Mouse (Mus musculus) intestine, embryonic 14.5 days (tissue): ENCODE results near the gene Vmn2r84. TPM values are rescaled to one million over a fixed set of nuclear protein-coding genes. Genes with fewer than 3 reads are reported as not detected.

Experiments
- ATAC-seq: fragments of 200-750 bp; cut with Nextera tagmentation; replicated peaks from 2 replicates; pipeline ENCODE4 v1.8.0; 2017; ENCODE audit warnings: low read depth, moderate number of reproducible peaks, moderate TSS enrichment, moderate library complexity; ENCODE audit not compliant: low FRiP score, low TSS enrichment
- DNase-seq: peaks from one replicate; pipeline ENCODE4 v3.0.0-alpha.2; 2018; ENCODE audit warnings: low spot score
- H3K27ac ChIP-seq: fragments of 300-500 bp; sonication (generic); 2 replicates; pipeline ENCODE4 v1.5.1; 2014; ENCODE audit warnings: low read depth, mild to moderate bottlenecking, control low read depth
- H3K27me3 ChIP-seq: fragments of 300-500 bp; sonication (generic); replicated peaks from 2 replicates; pipeline ENCODE4 v1.6.1; 2014; ENCODE audit warnings: low read length, control low read depth; ENCODE audit not compliant: control insufficient read depth, insufficient read depth
- H3K36me3 ChIP-seq: fragments of 300-500 bp; sonication (generic); 2 replicates; pipeline ENCODE4 v1.6.1; 2014; ENCODE audit warnings: low read length, control low read depth; ENCODE audit not compliant: control insufficient read depth, insufficient read depth
- H3K4me1 ChIP-seq: fragments of 300-500 bp; sonication (generic); replicated peaks from 2 replicates; pipeline ENCODE4 v1.6.1; 2014; ENCODE audit warnings: low read length, control low read depth, mixed read lengths; ENCODE audit not compliant: control insufficient read depth, insufficient read depth
- H3K4me2 ChIP-seq: fragments of 300-500 bp; sonication (generic); 2 replicates; pipeline ENCODE4 v1.6.1; 2014; ENCODE audit warnings: low read length
- H3K4me3 ChIP-seq: fragments of 300-500 bp; sonication (generic); 2 replicates; pipeline ENCODE4 v1.5.1; 2014; ENCODE audit warnings: low read depth, low read length, control low read depth, mixed read lengths
- H3K9ac ChIP-seq: fragments of 300-500 bp; sonication (generic); 2 replicates; pipeline ENCODE4 v1.6.1; 2014; ENCODE audit warnings: mild to moderate bottlenecking, low read length
- H3K9me3 ChIP-seq: fragments of 300-500 bp; sonication (generic); 2 replicates; pipeline ENCODE4 v1.6.1; 2016; ENCODE audit warnings: low read length, control low read depth; ENCODE audit not compliant: control insufficient read depth
- WGBS: fragments of 180-500 bp; shearing (Covaris S2); extraction: QIAGEN DNeasy Blood & Tissue Kit; methylation state at CpG from one replicate; pipeline ENCODE4 v1.1.7; 2014; 5-methylcytosine and 5-hydroxymethylcytosine counted together
- polyA plus RNA-seq: library from polyadenylated mRNA; unstranded; fragments of >200 nt; fragmentation: Nextera tagmentation; extraction: Ambion mirVana; gene quantifications from 2 replicates; pipeline ENCODE4 v1.2.1, GENCODE M21; 2014

Vmn2r84 gene
- polyA plus RNA-seq, 1 experiment from 2014 or later, result not detected

- Histone ChIP-seq H3K4me1 (no peaks in the 10 kb centered on the region), H3K4me3 (no peak overlapping the region), H3K9me3 (no peaks in the 10 kb centered on the region), H3K9ac (no peak overlapping the region), H3K27me3 (no peaks in the 10 kb centered on the region), H3K36me3 (no peaks in the 10 kb centered on the region), H3K4me2 (no peak overlapping the region), H3K27ac (no peak overlapping the region)
- no peak for DNase-seq
- ATAC-seq, result no peak
- WGBS, result 52% methylated on average over 2 of the region's 2 CpGs
Observed at GRCm38 (mm10) chr10:130337581-130337980, 56.6 kb downstream of the Vmn2r84 start.

DNA sequence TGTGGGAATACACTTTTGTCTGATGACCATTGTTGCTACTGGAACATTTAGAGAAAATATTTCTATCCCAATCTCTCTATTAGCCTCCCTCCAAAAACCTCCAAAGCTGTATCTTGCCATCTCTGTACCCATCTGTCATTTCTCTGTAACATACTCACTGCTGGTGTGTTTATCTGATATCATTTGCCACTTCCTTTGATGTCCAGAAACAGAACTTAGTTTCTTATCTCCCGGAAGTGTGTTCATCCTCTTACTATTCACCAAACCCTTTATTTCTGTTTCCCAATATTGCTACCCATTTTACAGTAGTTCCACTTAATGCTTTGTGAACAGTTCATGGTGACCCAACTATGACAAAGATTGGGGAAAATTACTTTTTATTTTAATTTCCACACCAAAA, 57.7 kb downstream of the Vmn2r84 start:
- ATAC-seq, result no peak
- Histone ChIP-seq H3K36me3 (no peaks in the 10 kb centered on the region), H3K4me2 (no peak overlapping the region), H3K4me3 (no peak overlapping the region), H3K27ac (no peak overlapping the region), H3K9ac (no peak overlapping the region), H3K4me1 (no peaks in the 10 kb centered on the region), H3K9me3 (no peaks in the 10 kb centered on the region), H3K27me3 (no peaks in the 10 kb centered on the region)
- 70% methylated on average over 1 of the region's 1 CpGs for WGBS
- no peak for DNase-seq

DNA sequence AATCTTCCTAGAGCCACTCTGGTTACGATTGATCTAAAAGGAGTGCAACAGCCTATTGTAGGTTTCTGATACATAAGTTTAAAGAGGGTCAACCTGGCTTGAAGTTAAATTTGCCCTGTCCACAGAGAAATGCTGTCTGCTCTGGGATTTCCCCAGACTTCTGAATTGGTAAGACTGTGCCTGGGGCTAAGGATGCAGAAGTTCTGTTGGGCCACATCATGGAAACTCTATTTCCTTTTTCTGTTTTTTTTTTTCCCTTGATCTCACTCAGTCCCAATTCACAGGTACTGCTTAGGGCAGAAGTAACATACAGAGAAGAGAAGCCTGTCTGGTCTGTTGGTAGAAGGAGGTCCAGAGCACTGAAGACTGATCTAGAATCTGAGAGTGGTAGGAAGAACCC, 63.4 kb downstream of the Vmn2r84 start:
- no peak for DNase-seq
- ATAC-seq, result no peak
- Histone ChIP-seq H3K27me3 (no peaks in the 10 kb centered on the region), H3K4me3 (no peak overlapping the region), H3K4me1 (no peaks in the 10 kb centered on the region), H3K27ac (no peak overlapping the region), H3K36me3 (no peaks in the 10 kb centered on the region), H3K9me3 (no peaks in the 10 kb centered on the region), H3K9ac (no peak overlapping the region), H3K4me2 (no peak overlapping the region)
- WGBS, result 88% methylated on average over 1 of the region's 1 CpGs

Other genes starting within 250 kb of the Vmn2r84 start
- not detected in 2 replicates for gene Olfr825, start 227.6 kb downstream of the Vmn2r84 start, polyA plus RNA-seq
- gene Olfr826, start 210.1 kb downstream of the Vmn2r84 start, polyA plus RNA-seq, result not detected in 2 replicates
- not detected in 2 replicates for gene Olfr827, start 179.9 kb downstream of the Vmn2r84 start, polyA plus RNA-seq
- not detected in 2 replicates for gene Neurod4, start 114.1 kb downstream of the Vmn2r84 start, polyA plus RNA-seq
- gene Tespa1, start 71.5 kb downstream of the Vmn2r84 start, polyA plus RNA-seq, result 0.53 and 0.75 TPM in 2 replicates
- not detected in 2 replicates for gene Vmn2r85, start 35.4 kb upstream of the Vmn2r84 start, polyA plus RNA-seq
- gene Vmn2r86, start 61.7 kb upstream of the Vmn2r84 start, polyA plus RNA-seq, result not detected in 2 replicates
- not detected in 2 replicates for gene Vmn2r87, start 103.1 kb upstream of the Vmn2r84 start, polyA plus RNA-seq